Mouse (Mus musculus) spleen, postnatal 36 days (tissue): ENCODE results near the gene Plp2.
A peak's percentile ranks its signal among the peaks of the same experiment; 100 is the strongest.

ENCODE experiments used
- DNase-seq, 2 experiments: peaks; one replicate each; pipeline ENCODE4 v3.0.0; 2022; ENCODE audit warnings: low spot score in 2 of 2, mixed read lengths in 1 of 2

The Plp2 gene

GRCm38 (mm10) chrX:7662936-7663335, 8.3 kb downstream of the Plp2 start:
- DNase-seq = no peak

DNA sequence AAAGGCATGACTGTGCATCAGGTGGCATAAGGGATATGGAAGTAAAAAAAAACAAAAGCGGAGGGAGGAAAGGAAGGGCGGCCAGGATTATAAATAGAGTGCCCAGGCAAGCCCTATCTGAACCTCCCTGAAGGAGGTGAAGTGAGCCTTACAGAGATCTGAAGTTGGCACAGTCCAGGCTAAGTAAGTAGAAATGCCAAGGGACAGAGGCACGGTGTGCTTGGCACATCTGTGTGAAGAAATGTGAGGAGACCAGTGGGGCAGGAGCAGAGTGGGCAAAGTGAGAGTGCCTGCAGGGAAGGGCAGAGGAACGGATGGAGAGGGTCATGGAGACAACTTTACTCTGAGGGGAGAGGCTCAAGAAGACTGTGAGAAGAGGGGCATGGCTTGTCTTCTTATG, 10.1 kb downstream of the Plp2 start:
- no peak for DNase-seq

DNA sequence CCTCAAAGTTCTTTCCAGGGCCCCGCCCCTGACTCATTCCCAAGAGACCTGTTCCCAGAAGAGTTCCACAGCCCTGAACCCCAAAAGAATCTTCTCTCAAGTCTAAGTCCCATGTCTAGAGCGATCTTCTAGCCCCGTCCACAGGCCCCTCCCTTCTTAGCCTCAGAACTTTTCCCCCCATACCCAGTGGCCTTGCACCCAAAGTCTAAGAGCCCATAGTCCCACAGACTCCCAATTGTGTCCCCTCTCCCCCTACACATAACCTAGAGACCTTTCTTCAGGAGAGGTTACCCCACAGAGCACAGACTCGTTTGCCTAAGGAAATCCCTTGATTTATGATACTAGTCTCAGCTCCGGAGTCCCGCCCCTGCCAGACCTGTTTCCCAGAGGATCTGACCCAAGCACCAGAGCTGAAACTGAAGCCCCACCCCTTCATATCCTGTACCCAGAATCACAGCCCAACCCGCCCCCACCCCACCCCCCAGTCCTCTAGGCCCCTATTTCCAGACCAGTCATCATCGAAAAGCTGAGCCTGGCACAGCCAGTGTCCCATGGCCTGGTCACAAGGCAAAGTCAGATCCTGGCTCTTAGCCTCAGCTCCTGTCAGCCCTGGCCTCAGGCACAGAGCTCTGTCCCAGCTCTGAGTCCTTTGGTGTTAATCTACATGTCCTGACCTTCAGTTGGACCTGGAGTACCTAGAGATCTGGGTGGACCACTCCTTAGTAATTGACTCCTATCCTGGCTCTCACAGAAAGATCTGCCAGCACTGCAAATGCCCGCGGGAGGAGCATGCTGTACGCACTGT, 12.2 kb downstream of the Plp2 start:
- DNase-seq = no peak

DNA sequence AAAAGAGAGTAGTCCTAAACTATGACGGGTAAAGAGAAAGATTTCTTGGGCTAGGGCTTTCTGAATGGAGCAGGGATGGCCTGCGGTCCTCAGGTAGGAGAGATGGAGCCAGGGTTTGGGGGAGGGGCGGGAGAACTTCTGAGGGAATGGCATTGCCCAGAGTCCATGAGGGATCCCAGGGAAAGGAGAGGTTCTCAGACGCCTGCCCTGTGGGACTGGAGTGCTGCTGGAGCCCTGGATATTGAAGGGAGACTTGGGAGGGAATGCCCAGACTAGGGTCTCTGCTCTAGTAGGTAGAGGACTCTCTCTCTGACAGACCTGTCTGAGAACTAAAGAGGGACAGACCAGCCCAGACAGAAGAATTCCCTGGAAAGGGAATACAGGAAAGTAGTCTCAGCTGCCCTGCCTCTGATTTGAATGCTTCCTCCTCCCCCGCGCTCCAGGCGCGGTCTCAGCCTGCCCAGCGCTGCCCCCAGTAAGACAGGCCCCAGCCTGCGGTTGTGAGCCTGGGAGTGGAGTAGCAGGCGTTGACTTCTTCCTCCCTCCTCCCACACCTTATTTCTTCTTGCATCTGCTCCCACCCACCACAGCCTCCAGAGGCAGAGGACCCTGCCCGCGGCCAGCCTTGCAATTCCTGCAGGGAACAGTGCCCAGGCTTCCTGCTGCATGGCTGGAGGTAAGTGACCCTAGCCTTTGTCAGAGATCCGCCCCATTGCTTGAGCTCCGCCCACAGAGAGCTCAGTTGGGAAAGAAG, 13.0 kb downstream of the Plp2 start:
- DNase-seq = no peak

GRCm38 (mm10) chrX:7657221-7657639, 14.0 kb downstream of the Plp2 start, which contains the start of gene Prickle3:
Prickle3 (plus strand) TSS chrX:7657260.
- peak; percentile 61 to 63 for DNase-seq

GRCm38 (mm10) chrX:7648671-7649304, 22.4 kb downstream of the Plp2 start:
- DNase-seq = peak; percentile 85 to 91

- peak; percentile 72 to 80 for DNase-seq
These were observed 25.8 kb downstream of the Plp2 start for GRCm38 (mm10) chrX:7645349-7645748.

DNA sequence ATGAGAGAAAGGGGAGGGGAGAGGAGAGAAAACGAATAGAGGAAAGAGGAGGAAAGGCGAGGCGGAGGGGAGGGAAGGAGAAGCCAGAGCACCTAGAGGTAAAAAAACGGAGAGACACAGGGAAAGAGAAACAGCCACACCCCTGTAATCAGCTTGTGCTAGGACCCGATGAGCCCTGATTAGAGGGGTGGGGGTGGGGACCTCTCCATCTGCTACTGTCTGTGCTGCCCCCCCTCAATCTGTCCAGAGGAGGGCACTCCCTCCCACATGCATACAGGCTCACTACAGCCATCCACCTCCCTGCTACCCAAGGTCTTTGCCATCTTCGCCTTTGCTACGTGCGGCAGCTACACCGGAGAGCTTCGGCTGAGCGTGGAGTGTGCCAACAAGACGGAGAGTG, 30.4 kb downstream of the Plp2 start:
- no peak for DNase-seq

GRCm38 (mm10) chrX:7639536-7640325, 31.5 kb downstream of the Plp2 start:
- no peak for DNase-seq

DNA sequence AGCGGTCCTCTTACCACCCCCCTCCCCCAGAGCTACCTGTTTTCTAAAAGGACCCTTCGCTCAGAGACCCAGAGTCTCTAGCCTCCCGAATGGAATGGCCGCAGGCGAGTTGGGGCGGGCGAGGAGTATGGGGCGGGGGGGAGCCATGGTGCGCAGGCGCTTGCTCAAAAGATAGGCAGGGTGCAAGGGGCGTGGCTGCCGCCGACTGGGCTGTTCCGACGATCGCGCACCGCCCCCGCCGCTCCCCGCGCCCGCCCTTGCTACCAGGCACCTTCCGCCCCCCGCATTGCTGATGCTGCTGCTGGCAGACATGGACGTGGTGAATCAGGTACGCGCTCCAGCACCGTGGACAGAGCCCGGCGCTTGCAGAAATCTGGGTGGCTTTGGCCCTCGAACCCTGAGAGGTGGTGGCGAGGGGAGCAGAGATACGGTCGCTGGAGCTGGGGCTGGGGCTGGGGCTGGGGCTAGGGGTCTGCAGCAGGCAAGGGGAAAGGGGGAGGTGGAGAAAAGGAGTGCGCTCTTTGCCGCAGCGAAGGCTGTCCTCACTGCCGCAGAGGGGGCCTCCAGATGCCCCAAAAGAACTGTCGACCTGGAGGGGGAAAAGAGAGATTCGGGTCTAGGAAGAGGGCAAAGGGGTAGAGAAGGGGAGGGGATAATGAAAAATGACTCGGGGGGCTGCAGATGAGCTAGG, 32.6 kb downstream of the Plp2 start, which contains the start of gene Syp:
Gene Syp, plus strand, starts transcription at position 71 of the 691 bp plus-strand sequence.
- DNase-seq = peak; percentile 74 to 77

DNA sequence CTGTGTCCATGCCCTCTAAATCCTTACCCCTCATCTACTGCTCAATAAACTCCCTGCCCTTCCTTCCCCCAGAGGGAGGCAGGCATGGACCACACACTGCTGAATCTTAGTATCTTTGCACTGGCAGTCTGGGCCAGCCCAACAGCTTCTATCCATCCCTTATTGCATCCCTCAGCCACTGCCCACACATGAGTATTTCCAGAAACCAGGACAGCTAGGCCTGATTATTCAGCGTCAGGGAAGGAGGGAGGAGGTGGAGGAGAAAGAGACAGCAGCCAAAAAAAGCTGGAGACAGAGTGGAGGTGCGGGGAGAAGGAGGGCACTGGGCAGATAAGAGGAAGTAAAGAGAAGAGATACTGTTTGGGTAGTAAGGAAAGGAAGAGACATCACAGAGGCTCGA, 36.1 kb downstream of the Plp2 start:
- no peak for DNase-seq

DNA sequence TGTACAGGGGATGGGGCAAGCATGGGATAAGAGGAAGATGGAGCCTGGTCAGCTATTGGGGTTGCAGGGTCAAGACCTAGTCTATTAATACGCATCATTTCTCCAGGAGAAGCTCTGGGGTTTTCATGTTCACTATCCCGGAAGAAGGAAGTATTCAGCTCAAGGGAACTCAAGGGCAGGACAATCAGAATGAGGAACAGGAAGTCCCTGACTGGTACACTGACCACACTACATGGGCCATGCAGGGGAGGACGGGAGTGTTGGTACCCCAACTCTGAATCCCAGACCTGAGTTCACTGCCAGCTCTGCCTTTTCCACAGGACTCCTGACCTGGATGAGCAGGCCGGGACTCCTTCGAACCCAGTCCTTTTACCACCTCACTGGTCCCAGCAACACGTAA, 38.6 kb downstream of the Plp2 start:
- no peak for DNase-seq
